Comparison of ENCODE assay signal across 29 mouse cellular contexts in genomic region chr13:24645146-24645545, GRCm38 (mm10).
DNase-seq lines count a peak whose midpoint lies in the region; ATAC-seq lines count a peak whose summit lies in the region.
"Had no signal": no experiment of that assay in that cellular context is flagged by ENCODE, and none has a peak within 500 bp of the region (broad histone marks: within the 10 kb centered on the region; RNA-seq: fewer than 3 reads in every experiment).

No protein-coding gene starts in this region.

- peaks cover 7% of the 10 kb centered on the region for H3K4me1 ChIP-seq in kidney, embryonic 15.5 days
- H3K4me1 ChIP-seq in liver, embryonic 11.5 days (replicated peaks; ENCODE audit: control insufficient read depth, insufficient read depth, low read length) = peaks cover 6% of the 10 kb centered on the region; the same call in 1 of the 2 replicates
- peaks cover 31% of the 10 kb centered on the region for H3K4me1 ChIP-seq in midbrain, embryonic 13.5 days (replicated peaks)

- H3K9me3 ChIP-seq in kidney, embryonic 15.5 days (replicated peaks) = no peaks in the 10 kb centered on the region
- no peaks in the 10 kb centered on the region for H3K9me3 ChIP-seq in liver, embryonic 11.5 days (ENCODE audit: control insufficient read depth, low read length)
- H3K9me3 ChIP-seq in midbrain, embryonic 13.5 days = no peaks in the 10 kb centered on the region
- H3K9me3 ChIP-seq: embryonic facial prominence, embryonic 13.5 days; embryonic facial prominence, embryonic 15.5 days; forebrain, embryonic 10.5 days; forebrain, embryonic 12.5 days; G1E had no signal

- 0 out of 2 replicates have a peak, but pooled peaks have one; percentile 15 for ATAC-seq in kidney, embryonic 15.5 days (replicated peaks; ENCODE audit: low FRiP score)
- no peak for ATAC-seq in liver, embryonic 11.5 days (replicated peaks; ENCODE audit: low FRiP score)
- ATAC-seq in midbrain, embryonic 13.5 days = no peak
- ATAC-seq: CD4-positive, CD25-positive, alpha-beta regulatory T cell, adult 4 months; forebrain, embryonic 14.5 days; forebrain, embryonic 16.5 days; Patski had no signal

- H3K4me3 ChIP-seq in kidney, embryonic 15.5 days (replicated peaks) = no peak overlapping the region
- H3K4me3 ChIP-seq in liver, embryonic 11.5 days (ENCODE audit: low read depth, low read length) = no peak overlapping the region
- H3K4me3 ChIP-seq in midbrain, embryonic 13.5 days (replicated peaks) = no peak overlapping the region
- H3K4me3 ChIP-seq: embryonic facial prominence, embryonic 13.5 days; embryonic facial prominence, embryonic 15.5 days; erythroblast, embryonic 14.5 days; forebrain, embryonic 10.5 days; forebrain, embryonic 12.5 days had no signal

- no peaks in the 10 kb centered on the region for H3K27me3 ChIP-seq in kidney, embryonic 15.5 days
- no peaks in the 10 kb centered on the region for H3K27me3 ChIP-seq in splenic B cell, adult 2 months (ENCODE audit: control insufficient read depth, insufficient read depth, low read length, poor library complexity, severe bottlenecking)
- H3K27me3 ChIP-seq in liver, embryonic 11.5 days (replicated peaks; ENCODE audit: control insufficient read depth, insufficient read depth, low read length) = no peaks in the 10 kb centered on the region
- no peaks in the 10 kb centered on the region for H3K27me3 ChIP-seq in midbrain, embryonic 13.5 days
- H3K27me3 ChIP-seq: CH12.LX; embryonic facial prominence, embryonic 15.5 days; Patski had no signal

- H3K36me3 ChIP-seq in kidney, embryonic 15.5 days = no peaks in the 10 kb centered on the region
- H3K36me3 ChIP-seq in splenic B cell, adult 2 months (ENCODE audit: control insufficient read depth, insufficient read depth, low read length, poor library complexity, severe bottlenecking) = peaks cover 8% of the 10 kb centered on the region
- H3K36me3 ChIP-seq in liver, embryonic 11.5 days (ENCODE audit: control insufficient read depth, insufficient read depth, low read length) = no peaks in the 10 kb centered on the region
- no peaks in the 10 kb centered on the region for H3K36me3 ChIP-seq in midbrain, embryonic 13.5 days
- H3K36me3 ChIP-seq: embryonic facial prominence, embryonic 13.5 days; embryonic facial prominence, embryonic 15.5 days; forebrain, embryonic 10.5 days; forebrain, embryonic 12.5 days; G1E had no signal

- H3K9ac ChIP-seq in kidney, embryonic 15.5 days = no peak overlapping the region
- H3K9ac ChIP-seq in liver, embryonic 11.5 days (ENCODE audit: low read depth, low read length) = no peak overlapping the region
- no peak overlapping the region for H3K9ac ChIP-seq in midbrain, embryonic 13.5 days (replicated peaks)
- H3K9ac ChIP-seq: embryonic facial prominence, embryonic 13.5 days; embryonic facial prominence, embryonic 15.5 days; forebrain, embryonic 12.5 days had no signal

- DNase-seq in kidney, adult 11 months = no peak
- DNase-seq in thymus, postnatal 4 days = peak; percentile 24
- DNase-seq in thymus, adult 18-20 months = no peak
- peak; percentile 24 for DNase-seq in T-cell, adult 2 months (ENCODE audit: low spot score)
- DNase-seq in splenic B cell, adult 2 months (ENCODE audit: low read depth, low spot score) = peak; percentile 34
- no peak for DNase-seq in liver, embryonic 11.5 days (ENCODE audit: low spot score)
- DNase-seq: adrenal gland, adult 2 months; adrenal gland, postnatal 10 days; adrenal gland, postnatal 25 days; cerebellum, adult 11 months; cerebellum, adult 18-20 months; cerebellum, adult 8-10 months; cerebellum, adult 9-11 months; cerebellum, postnatal 14 days; cerebellum, postnatal 36 days; embryo, embryonic 11 days had no signal

- H3K27ac ChIP-seq in kidney, embryonic 15.5 days = no peak overlapping the region
- no peak overlapping the region for H3K27ac ChIP-seq in liver, embryonic 11.5 days (ENCODE audit: low read depth, low read length)
- H3K27ac ChIP-seq in midbrain, embryonic 13.5 days = no peak overlapping the region
- H3K27ac ChIP-seq: embryonic facial prominence, embryonic 13.5 days; embryonic facial prominence, embryonic 15.5 days; forebrain, embryonic 10.5 days; forebrain, embryonic 12.5 days had no signal

- WGBS in kidney, embryonic 15.5 days = 77% methylated on average over 3 of the region's 3 CpGs
- WGBS in liver, embryonic 11.5 days = 76% methylated on average over 3 of the region's 3 CpGs
- 91% methylated on average over 3 of the region's 3 CpGs for WGBS in midbrain, embryonic 13.5 days

- H3K4me2 ChIP-seq in kidney, embryonic 15.5 days = no peak overlapping the region
- no peak overlapping the region for H3K4me2 ChIP-seq in liver, embryonic 11.5 days
- no peak overlapping the region for H3K4me2 ChIP-seq in midbrain, embryonic 13.5 days (replicated peaks)
- H3K4me2 ChIP-seq: embryonic facial prominence, embryonic 13.5 days; embryonic facial prominence, embryonic 15.5 days; forebrain, embryonic 12.5 days had no signal

Comparison
In these comparisons a context has a peak if more than half of its experiments do, and no peak if none do; other contexts are left out.
1. DNase-seq: peak in thymus, postnatal 4 days (single experiment), T-cell, adult 2 months (single experiment) and splenic B cell, adult 2 months (single experiment); none in kidney, adult 11 months (single experiment), thymus, adult 18-20 months (0 of 2) and liver, embryonic 11.5 days (single experiment).